Mouse (Mus musculus): ENCODE measurements around the gene Casr.
A peak's percentile ranks its signal among the peaks of the same experiment; 100 is the strongest.

The Casr gene

DNA sequence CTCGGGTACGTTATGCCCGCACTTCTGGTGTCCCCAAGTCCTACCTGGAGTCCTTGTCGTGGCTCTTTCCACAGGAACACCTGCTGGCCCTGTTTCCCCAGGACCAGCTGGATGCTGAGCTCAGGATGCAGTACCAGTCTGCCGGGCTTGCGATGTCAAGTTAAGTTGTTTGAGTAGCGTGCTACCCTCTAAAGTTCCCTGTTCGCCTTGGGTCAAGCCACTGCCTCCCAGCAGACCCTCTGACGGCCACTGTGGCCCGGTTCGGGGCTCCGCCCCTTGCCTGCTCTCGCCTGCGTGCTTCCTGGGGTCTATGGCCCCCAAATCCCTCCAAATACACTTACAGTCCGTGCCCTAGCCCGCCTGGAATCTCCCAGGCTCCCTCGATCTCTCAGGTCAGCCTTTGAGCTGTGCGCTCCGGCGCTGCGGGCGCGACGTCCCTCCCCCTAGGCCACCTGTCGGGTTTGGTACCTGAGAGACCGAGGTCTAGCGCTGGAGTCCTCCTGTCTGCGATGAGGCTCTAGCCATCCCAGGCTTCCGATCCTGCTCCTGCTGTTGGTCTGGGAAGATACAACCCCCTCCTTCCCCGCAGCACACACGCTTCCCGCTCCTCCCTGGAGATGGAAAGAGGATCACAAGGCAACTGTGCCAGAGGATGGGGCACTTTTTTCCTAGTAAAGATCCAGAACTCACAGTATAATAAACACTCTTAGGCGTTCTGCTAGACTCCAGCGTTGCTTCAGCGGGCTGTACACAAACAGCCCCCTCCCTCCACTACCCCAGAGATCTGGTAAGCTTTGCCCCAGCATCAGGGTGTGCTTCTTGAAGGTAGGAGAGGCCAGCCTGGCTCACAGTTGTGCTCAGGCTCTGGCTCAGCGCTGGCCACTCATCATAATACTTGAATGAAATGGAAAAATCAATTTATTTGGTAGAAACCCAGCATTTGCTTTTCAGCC is at the start of gene Casr:
Casr (minus strand) TSS at position 756 of the 953 bp plus-strand sequence.
- no peak for DNase-seq (ENCODE audit: low spot score in 2 of 2)

DNA sequence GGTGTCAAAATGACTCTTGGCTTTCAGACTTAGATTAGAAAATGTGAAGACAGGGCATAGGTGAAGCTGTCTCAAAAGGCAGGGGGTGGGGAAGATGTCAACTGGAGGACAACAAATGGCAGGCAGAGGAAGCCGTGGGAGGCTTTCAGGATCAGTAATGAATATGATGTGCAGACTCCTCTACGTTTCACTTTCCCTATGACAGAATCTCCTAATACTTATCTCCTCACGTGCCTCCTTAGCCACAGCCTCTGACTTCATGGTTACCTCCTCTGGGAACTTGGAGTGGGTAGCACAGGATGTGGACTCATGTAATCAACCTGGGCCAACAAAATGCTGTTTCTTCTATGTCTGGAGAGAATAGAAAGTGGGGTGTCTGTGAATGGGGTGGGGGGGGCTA is 40.7 kb upstream of the Casr start:
- DNase-seq (ENCODE audit: low spot score in 2 of 2) = no peak

- DNase-seq (ENCODE audit: low spot score in 2 of 2) = no peak
Measured at GRCm38 (mm10) chr16:36598265-36598664, 36.3 kb upstream of the Casr start.

- no peak for DNase-seq (ENCODE audit: low spot score in 2 of 2)
Measured at GRCm38 (mm10) chr16:36596671-36597410, 34.9 kb upstream of the Casr start.

GRCm38 (mm10) chr16:36589898-36590297 is 28.0 kb upstream of the Casr start:
- DNase-seq (ENCODE audit: low spot score in 2 of 2) = no peak

GRCm38 (mm10) chr16:36587971-36588370 is 26.0 kb upstream of the Casr start:
- no peak for DNase-seq (ENCODE audit: low spot score in 2 of 2)

DNA sequence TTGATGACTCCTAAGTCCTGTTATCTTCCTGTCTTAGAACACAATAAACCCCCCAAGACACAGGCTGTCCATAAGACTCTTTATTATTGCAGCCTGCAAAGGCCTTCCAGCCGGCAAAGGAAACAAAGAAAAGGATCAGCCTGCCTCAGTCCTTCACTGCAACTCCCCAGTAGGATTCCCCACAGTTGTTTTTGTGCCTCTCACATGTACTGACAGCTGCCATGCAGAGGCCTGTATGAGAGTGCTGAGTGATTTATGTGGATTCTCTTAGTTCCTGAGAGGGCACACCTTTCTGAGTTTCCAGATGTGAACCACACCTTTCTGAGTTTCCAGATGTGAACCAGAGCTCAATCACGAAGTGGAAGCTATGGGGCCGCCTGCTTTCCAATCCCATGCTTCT is 20.1 kb upstream of the Casr start:
- no peak for DNase-seq (ENCODE audit: low spot score in 2 of 2)

GRCm38 (mm10) chr16:36571942-36572341 is 10.0 kb upstream of the Casr start:
- DNase-seq (ENCODE audit: low spot score in 2 of 2) = no peak

DNA sequence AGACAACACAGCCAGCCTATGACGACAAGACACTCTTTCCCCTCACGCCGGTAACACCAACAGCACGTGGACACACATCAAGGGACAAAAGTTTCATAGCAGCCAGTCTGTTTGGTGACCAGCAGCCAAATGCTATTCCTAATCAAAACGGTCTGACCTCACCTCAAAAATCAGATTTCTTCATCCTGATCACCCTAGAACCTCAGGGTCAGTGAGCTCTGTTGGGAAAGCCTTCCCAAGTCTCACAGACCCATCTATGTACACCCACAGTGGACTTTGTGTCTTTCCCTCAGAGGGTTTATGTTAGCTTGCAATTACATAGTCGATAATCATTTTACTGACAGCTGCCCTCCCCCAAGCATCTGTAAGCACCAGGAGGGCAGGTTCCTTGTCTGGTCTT is 2.4 kb downstream of the Casr start:
- DNase-seq (ENCODE audit: low spot score in 2 of 2) = no peak

- no peak for DNase-seq (ENCODE audit: low spot score in 2 of 2)
Measured at GRCm38 (mm10) chr16:36555672-36556165, 6.2 kb downstream of the Casr start.

DNA sequence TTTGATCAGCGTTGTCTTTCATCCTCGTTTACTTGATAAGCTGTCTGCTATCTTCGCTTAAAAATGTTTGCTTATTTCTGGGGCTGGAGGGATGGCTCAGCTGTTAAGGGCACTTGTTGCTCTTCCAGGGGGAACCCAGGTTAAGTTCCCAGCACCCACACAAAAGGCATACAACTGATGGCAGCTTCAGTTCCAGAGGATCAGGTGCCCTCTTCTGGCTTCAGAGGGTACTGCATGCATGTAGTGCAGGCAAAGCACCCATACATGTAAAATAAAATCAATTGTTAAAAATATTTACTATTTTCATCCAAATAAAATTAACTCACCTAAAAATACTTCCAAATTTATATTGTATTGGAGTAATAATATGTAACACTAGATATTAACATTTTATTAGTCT is 8.3 kb downstream of the Casr start:
- DNase-seq (ENCODE audit: low spot score in 2 of 2) = no peak

- DNase-seq (ENCODE audit: low spot score in 2 of 2) = no peak
Measured at GRCm38 (mm10) chr16:36545333-36545732, 16.6 kb downstream of the Casr start.

DNA sequence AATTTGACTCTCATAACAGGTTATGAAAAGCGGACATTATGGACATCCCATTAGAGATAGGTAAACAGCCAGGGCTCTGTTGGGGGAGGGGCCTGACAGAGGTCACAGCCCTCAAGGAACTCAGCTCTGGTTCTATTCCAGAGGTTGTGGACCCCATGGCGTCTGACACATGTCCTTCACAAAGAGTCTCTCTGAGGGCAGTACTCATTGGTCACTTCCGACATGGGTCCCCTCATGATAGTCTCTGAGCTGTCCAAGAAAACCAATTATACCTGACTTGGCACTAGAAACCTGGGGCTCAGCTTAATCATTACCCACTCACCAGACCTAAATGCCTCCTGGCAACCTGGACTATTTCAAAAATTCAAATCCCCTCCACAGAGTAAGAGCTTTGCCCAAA is 18.9 kb downstream of the Casr start:
- DNase-seq (ENCODE audit: low spot score in 2 of 2) = no peak

GRCm38 (mm10) chr16:36540834-36541233 is 21.1 kb downstream of the Casr start:
- DNase-seq (ENCODE audit: low spot score in 2 of 2) = no peak

DNA sequence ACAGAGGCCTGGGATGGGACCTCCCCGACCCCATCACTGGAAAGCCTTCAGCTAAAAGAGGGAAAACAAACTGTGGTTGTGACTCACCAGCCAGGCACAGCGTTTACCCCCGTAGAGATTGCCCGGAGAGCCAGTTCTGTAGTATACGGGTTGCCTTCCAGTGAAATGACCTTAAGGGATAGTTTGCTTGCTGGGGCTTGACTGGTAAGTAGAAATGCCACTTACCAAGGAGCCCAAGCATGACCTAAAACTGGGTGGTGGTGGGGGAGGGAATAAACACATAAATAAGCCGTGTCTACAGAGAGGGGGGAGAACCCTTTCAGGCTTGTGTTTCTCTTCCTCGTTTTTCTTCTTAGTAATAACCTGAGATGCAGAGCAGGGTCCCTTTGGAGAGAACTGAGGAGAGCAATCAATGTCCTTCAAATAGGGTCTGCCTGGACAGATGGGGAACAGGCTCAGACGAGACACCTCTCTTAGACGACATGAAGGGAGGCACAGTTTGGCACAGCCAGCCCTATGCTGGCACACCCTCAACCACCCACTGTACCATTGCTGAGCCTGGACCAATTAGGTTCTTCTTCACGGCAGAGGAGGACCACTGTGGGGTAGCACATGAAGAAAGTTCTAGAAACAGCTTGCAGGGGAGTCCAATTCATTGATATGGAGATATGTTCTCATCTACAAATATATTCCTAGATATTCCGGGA is 28.8 kb downstream of the Casr start:
- no peak for DNase-seq (ENCODE audit: low spot score in 2 of 2)

DNA sequence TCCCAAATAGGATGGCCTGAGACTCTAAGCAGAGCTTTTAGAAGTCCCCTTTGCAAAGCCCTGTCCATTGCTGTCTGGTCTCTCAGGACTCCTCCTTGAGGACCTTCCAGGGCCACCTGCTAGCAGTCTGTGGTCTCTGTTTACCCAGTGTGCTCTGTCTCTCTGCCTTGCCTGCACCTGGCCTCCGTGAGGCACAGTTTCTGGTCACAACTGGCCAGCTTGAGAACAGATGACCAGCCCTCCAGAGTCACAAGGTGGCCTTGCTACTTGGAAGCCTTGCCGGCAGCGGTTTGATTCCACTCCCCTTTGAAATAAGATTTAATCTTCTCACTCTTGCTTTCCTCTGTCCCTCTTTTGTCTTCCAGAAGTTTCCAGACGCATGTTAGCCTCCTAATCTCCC is 29.9 kb downstream of the Casr start:
- DNase-seq (ENCODE audit: low spot score in 2 of 2) = no peak

DNA sequence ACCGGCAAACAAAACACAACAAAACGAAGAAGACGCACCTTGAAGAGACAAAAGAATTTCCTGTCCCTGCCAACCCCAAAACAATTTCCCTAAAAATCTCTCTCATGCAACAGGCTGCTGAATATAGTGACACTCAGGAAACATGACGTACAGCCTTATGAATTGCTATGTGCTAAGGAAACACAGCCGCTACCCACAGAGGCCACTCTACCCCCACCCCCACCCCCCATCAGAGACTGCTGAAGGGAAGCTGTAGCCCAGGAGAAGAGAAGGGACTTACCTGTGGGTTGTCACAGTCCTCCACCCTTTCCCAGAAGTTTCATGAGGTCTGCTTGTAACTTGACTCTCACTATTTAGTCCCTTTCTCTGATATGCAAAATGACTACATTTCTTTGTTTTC is 30.3 kb downstream of the Casr start:
- no peak for DNase-seq (ENCODE audit: low spot score in 2 of 2)

GRCm38 (mm10) chr16:36530566-36531552 is 31.1 kb downstream of the Casr start:
- peak in 1 of 2 experiments; percentile 4 for DNase-seq (ENCODE audit: low spot score in 2 of 2)

DNA sequence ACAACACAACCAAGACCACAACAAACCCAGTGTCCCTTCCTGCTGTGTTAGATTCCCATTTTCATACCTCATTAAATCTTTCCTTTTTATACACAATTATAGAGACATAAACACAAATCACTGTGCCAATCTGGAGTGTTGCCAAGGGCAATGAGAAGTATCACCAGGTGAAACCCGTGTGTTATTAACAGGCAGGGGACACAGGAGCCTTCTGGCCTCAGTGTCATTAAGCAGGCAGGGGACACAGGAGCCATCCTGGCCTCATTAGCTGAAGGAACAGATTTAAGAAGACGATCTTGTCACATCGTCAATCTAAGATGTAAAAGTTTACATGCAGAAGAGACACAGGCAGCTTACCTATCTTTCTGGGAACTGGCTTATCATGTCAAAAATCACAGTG is 33.1 kb downstream of the Casr start:
- no peak for DNase-seq (ENCODE audit: low spot score in 2 of 2)

GRCm38 (mm10) chr16:36526596-36527282 is 35.2 kb downstream of the Casr start:
- DNase-seq (ENCODE audit: low spot score in 2 of 2) = no peak

All from frontal cortex, postnatal 14 days (tissue).